Mouse (Mus musculus) liver, postnatal 0 days (tissue): ENCODE results near the gene Zfp143.

Experiments
- CTCF ChIP-seq: sonication (generic); IDR thresholded peaks from 2 replicates; pipeline ENCODE4 v1.5.1; 2016; ENCODE audit warnings: antibody characterized with exemption, low read depth
- EP300 ChIP-seq: IDR thresholded peaks from 2 replicates; pipeline ENCODE4 v1.6.1; 2016; ENCODE audit warnings: antibody characterized with exemption, low read depth, mild to moderate bottlenecking

GRCm38 (mm10) chr7:110059092-110059785, 1.8 kb upstream of the Zfp143 start:
- TF ChIP-seq CTCF (peak; percentile 49), EP300 (no peak)
